Mouse (Mus musculus): ENCODE results near the gene Gm17324.

Gm17324 gene

GRCm38 (mm10) chr9:78463337-78463736 is 14.8 kb upstream of the Gm17324 start:
- no peak for DNase-seq (ENCODE audit: low read depth)

DNA sequence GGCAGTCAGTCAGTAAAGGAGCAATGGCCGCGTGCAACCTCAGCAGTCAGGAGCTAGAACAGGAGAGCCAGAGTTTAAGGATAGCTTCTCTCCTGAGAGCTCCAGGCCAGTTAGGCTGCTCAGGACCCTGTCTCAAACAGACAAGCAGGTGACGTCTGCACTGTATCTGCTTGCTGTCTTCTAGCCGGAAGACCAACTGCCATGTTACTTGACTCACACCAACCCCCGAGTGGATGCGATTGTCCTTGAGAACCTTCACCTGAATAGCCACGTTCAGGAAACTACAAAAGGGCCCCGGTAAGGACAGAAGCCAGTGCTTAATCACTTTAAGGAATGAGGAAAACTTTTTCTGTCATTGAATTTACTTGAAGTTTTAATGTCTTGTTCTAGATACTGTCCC is 8.4 kb upstream of the Gm17324 start:
- no peak for DNase-seq (ENCODE audit: low read depth)

DNA sequence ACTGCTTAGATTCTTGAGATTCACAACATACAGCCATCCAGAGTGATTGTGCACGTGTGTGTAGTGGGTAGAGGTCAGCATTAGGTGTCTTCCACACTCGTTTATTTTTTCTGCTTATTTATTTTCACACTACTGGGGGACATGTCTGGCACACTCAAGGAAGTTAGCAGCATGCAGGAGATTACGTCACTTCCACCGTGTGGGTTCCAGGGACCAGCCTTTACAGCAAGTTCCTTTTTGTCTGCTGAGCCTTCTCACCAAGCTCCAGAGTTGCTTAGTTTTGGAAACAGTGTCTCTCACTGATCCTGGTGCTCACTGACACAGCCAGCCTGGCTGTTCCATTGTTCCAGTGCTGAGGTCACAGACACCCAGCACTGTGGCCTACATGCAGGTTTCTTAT is 2.8 kb upstream of the Gm17324 start:
- no peak for DNase-seq (ENCODE audit: low read depth)

DNA sequence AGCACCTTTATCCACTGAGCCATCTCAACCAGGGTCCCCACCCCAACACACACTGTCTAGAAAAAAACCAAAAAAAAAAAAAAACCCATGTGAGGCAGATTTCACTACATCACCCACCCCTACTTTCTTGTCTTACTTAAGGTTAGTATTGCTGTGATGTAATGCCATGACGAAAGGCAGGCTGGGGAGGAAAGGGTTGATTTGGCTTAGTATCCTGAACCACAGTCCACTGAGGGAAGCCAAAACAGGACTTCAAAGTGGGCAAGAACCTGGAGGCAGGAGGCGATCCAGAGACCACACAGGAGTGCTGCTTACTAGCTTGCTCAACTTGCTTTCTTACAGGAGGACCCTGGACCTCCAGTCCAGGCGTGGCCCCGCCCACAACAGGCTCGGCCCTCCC is 1.8 kb upstream of the Gm17324 start:
- no peak for DNase-seq (ENCODE audit: low read depth)

- DNase-seq (ENCODE audit: low read depth), result no peak
Measured at GRCm38 (mm10) chr9:78447606-78447972, 997 bp downstream of the Gm17324 start.

DNA sequence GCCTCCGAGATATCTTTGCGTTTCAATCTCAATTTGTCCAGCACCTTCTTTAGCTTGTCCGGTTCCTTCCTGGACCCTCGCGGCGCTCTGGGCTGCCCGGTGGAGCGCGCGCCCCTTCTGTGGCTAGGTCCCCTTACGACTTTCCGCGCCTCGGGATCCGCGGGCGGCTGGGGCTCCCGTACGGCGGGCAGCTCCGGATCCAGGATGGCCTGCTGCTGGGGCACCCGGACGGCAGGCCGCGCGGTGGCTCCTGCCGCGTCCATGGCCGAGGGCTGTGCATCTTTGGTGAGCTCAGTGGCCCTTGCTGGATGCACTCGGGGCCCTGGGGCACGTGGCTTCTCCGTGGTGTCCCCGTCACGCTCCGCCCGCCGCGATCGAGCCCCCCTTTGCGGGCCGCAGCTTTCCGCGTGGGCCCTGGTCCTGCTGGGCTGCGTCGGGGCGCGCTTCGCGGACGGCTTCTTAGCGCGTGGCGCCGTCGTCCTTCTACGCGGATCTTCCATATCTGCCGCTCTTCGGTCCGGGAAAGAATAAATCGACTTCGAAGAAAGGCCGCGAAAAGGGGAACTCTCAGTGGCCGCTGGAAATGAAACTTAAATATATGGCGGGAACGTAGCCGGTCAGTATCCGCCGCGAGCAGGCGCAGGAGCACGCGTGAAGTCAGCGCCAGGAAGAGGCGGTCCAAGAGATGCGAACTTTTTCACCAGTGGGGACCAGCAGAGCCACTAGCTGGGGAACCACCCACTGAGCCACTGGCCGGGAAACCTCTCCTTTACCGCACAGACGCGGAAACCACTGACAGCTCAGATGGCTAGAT is 5.8 kb downstream of the Gm17324 start, which contains the start of gene Cgas:
Gene Cgas (minus strand): TSS at position 659 of the 814 bp plus-strand sequence.
- no peak for DNase-seq (ENCODE audit: low read depth)

GRCm38 (mm10) chr9:78442237-78442578 is 6.4 kb downstream of the Gm17324 start:
- DNase-seq (ENCODE audit: low read depth), result no peak

GRCm38 (mm10) chr9:78439426-78439825 is 9.2 kb downstream of the Gm17324 start:
- DNase-seq (ENCODE audit: low read depth), result no peak

DNA sequence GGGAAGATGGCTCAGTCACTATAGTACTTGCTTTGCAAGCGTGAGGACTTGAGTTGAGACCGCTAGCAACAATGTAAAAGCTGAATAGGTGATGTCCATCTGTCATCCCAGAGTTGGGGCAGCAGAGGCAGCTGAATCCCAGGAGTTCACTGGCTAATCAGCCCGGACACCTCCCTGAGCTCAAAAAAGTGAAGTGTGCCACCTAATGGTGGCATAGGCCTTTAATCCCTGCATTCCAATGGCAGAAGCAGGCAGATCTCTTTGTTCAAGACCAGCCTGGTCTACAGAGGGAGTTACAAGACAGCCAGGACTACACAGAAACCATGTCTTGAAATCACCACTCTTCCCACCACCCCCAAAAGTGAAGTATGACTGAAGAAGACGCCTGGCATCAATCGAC is 16.1 kb downstream of the Gm17324 start:
- no peak for DNase-seq (ENCODE audit: low read depth)

DNA sequence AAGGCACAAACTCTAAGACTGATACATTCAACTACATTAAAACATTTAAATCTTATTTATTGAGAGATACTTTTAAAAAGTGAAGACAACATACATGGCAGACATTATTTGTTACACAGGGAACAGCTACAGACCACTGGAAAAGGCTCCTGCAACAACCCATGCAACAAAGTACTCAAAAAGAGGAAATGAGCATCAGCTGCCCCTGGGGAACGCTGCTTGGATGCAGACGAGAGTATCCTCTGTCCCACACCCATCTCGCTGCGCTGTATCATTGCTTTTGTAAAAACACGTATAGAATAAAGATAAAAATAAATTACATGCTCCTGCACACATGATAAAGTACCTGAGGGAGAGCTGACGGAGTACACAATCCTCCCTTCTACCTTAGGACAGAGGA is 18.1 kb downstream of the Gm17324 start:
- DNase-seq (ENCODE audit: low read depth), result no peak

DNA sequence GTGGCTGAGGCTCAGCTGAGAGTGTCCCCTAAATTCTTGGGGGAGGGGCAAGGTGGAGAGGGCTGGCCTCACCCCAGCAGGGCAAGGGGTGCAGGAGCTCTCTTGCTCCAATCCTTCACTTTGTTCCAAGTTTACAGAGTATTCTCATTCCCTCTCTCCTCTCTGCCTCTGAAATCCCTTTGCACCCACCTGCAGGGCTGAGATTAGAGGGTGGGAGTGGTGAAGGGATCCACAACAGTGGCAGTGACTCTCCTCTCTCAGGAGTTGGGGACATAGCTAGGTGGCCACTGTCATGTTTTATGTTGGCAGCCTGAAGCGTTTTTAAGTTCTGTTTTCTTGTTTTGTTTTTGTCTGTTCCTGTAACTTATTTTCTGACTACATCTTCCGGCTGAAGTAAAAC is 19.0 kb downstream of the Gm17324 start:
- no peak for DNase-seq (ENCODE audit: low read depth)

- DNase-seq (ENCODE audit: low read depth), result no peak
Measured at GRCm38 (mm10) chr9:78428870-78429432, 19.6 kb downstream of the Gm17324 start.

- DNase-seq (ENCODE audit: low read depth), result no peak
Measured at GRCm38 (mm10) chr9:78428185-78428584, 20.4 kb downstream of the Gm17324 start.

GRCm38 (mm10) chr9:78427362-78427781 is 21.2 kb downstream of the Gm17324 start:
- DNase-seq (ENCODE audit: low read depth), result no peak

GRCm38 (mm10) chr9:78401596-78401995 is 47.0 kb downstream of the Gm17324 start:
- DNase-seq (ENCODE audit: low read depth), result no peak

- no peak for DNase-seq (ENCODE audit: low read depth)
Measured at GRCm38 (mm10) chr9:78400570-78400969, 48.0 kb downstream of the Gm17324 start.
